Mouse (Mus musculus) ovary, postnatal 36 days (tissue): Measurements from ENCODE around the gene 1700025G04Rik.
A peak's percentile ranks its signal among the peaks of the same experiment; 100 is the strongest.

Source experiments
- DNase-seq: peaks from one replicate; pipeline ENCODE4 v3.0.0; 2022; ENCODE audit warnings: low spot score, mixed read lengths

Gene 1700025G04Rik

DNA sequence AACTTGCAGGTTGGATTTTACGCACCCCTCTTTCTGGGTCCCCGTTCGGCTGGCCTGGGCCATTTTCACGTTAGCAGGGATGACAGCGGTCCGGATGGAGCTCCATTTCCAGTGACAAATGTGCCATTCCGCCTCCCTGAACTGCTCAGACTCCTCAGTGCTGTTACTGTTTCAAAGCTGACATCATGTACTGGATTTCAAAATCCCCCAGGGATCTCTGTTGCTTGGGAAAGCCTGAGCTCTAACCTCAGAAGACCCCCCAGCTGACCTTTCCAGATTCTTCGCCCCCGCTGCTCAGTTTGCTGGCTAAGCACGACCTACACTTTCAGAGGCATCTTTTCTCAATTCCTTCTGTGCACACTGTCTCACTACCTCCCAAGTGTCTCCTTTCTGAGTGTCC, 128.7 kb downstream of the 1700025G04Rik start:
- DNase-seq: no peak

DNA sequence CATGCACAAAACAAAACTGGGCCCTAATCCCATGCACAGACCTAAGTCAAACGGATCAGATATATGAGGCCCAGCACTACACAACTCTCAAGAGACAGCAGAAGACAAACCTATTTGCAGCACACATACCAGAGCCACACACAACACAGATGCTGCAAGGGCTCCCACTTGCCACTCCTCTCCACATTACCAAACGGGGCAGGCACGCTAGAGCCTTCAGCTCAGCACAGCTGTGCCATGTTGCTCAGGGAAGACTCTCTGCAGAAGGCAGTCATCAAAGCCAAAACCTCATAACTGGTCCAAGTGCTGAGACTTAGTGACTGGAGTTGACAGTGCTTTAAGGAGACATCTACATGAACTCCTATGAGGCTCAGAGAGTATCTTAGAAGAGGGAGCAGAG, 130.9 kb downstream of the 1700025G04Rik start:
- DNase-seq: no peak

DNA sequence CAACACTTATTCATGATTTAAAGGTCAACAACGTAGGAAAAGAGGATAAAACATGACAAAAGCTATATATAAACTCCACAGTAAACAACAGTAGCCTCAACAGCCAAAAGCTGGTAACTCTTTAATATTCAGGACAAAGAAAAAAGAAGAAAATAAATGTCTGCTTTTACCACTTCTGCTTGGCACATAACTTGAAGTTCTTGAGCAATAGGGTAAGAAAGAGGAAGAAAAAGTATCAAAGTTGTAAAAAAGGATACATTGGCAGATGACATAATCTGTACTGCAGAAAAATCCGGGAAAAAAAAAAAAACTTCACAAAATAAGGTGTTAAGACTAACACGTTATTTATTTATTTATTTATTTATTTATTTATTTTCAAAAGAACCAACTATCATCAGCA, 131.5 kb downstream of the 1700025G04Rik start:
- no peak for DNase-seq

DNA sequence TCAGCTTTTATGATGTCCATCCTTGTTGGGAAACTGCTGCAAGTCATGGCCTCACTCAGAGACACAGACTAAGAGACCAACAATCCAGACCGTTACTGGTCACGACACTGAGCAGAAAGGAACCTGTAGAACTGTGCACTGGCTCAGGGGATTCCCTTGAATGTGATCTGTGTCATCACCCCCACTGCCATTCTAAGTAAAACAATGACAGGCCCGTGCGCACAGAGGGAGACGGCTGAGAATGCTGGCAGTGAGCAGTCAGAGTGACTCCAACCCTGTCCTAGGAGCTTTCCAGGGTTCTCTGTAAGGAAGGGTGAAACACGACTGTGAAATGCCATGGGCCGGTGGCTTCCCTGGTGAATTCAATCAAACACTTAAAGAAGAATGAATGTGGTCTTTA, 132.3 kb downstream of the 1700025G04Rik start:
- DNase-seq: no peak

DNA sequence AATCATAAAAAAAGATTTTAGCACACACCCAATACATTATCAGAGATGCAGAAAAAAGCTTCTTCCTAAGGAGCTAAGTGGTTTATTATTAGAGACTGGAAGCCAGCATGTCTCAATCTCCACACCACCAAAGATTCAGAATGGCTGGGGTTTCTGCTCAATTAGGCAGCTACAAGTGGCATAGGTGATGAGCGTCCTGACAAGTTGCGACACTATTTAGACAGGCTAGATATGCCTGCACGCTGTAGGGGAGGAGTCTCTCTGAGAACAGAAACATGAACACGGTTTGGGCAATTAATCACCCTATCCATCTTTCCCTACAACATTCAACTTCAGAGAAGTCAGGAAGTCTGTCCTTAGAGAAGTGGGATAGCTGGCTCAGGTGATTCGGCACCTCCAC, 134.1 kb downstream of the 1700025G04Rik start:
- no peak for DNase-seq

DNA sequence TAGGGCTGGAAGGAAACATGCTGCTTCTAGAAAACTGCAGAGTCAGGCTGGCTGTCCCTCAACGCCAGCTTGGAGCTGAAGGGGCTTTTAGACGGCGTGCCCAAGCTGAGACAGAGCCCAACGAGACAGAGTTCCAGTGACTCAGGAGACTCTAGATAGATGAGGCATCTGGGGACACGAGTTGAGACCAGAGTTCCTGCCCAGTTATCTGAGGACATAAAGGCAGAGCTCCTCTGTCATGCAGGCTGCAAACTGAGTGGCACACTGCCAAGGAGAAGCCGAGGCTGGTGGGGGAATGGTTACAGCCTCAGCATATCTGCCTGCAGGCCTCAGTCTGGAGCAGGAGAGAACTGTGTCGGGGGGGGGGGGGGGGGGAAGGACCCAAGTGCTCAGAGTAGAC, 136.4 kb downstream of the 1700025G04Rik start:
- peak; percentile 64 for DNase-seq

DNA sequence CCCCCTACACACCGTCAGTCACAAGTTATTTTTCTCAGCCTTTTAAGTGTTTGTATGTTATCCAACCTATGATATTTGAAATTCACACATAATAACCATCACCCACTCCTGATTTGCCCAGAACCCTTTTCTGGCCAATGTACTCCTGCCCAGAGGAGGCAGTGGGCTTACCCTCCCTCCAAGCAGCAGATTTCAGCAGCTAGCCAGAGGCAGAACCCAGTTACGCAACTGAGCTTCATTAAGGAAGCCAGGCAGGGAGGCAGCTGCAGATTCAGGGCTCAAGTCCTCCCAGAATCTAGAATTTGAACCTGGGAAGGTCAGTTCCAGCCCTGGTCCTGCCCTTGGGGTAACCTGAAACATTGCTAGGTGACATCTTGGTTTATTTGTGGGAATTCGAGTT, 141.9 kb downstream of the 1700025G04Rik start:
- DNase-seq: no peak

DNA sequence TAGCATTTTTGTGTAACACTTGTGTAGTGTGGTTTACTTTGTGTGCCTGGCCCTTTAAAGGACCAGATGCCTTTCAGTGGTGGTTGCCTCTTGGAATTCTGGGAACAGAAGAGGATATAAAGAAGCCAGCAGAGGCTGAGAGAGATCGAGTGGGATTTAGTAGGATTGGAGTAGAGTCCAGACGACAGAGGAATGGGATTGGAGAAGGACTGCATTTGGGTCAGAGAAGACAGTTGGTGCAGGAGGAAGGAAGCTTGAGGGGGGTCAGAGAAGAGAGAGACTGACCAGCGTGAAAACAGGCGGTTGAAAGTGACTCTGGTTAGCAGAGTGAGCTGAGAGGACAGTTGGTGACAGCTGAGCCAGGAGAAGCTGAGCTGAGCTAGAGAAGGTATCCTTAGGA, 142.4 kb downstream of the 1700025G04Rik start:
- no peak for DNase-seq

DNA sequence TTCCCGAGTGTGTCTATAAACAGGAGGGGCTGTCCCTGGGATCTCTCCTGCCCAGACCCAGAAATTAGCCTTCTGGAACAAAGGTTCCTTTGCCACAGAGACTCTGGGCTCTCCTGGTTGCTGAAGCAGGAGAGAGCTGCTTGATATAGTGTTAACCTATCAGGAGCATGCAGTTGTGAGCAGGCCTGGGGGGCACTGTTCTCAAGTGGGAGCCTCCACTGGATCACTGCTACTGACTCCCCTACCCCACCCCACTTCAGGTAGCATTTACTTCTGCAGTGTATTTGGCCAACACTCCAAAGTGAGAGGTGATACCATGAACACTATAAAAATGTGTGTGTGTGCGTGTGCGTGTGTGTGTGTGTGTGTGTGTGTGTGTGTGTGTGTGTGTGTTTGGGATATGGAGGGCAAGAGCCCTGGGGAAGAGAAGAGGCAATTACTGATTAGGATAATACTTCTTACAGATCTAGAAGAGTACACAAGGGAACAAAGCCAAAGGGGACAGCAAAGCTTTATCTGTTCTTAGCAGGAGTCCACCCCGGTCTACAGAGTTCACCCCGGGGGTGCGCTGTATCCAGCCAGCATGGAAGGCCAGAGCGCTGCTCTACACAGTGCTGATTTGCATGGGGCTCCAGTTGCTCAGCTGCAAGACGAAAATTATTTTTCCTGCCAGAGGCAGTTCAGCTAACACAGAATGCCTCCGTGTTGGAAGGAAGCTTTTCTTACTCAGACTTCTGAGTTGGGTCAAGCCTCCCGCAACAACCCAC, 145.3 kb downstream of the 1700025G04Rik start:
- DNase-seq: no peak

DNA sequence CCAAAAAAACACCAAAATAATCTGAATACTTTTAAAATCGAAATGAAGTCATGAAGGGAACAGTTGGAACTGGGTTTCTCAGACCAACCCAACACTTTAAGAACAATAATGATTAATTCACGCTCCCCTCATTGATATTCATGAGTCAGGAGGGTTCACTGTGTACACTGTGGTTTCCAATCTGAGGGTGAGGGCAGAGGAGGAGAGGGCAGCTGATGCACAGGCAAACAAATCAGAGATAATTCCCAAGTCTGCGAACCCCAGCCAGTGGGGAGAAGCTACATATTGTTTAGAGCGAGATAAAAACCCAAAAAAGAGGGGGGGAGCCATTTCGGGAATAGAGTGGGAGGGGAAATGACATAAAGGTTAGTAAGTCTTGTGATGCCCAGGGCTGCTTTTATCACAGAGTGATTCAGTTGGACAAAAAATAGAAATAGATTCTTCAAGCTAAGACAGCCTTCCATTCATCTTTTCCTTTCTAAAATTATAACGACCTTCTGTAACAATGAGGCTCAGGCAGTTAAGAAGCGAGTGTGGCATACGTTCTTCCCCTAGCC, 146.2 kb downstream of the 1700025G04Rik start:
- no peak for DNase-seq

DNA sequence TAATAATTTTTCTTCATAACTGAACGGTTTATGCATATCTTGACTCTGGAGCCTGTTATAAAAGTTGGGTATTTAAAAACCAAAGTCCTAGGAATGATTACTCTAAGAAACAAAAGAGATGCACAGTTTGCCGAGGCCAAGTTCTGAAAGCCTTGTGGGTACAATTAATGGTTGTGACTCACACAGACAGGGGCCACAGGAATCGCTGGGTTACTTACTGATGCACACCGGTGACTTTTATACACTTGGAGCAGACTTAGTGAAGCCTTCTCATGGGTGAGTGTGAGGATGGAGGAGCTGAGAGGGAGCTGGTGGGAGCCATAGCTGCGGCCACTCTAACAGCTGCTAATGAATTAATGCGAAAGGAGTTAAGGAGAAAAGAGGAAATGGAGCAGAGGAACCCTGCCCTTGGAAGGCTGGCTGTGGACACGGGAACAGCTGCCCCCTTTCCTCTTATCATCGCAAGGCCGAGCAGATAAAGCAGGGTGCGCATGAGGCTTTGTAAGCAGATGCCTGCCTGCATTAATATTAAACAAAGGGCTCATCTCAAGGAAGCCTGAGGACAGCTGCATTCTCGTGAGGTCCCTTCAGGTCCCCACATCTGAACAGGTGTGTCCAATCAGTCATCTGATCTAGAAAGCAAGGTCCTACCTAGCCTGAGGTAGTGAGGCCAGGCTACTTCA, 146.8 kb downstream of the 1700025G04Rik start:
- peak; percentile 40 for DNase-seq

DNA sequence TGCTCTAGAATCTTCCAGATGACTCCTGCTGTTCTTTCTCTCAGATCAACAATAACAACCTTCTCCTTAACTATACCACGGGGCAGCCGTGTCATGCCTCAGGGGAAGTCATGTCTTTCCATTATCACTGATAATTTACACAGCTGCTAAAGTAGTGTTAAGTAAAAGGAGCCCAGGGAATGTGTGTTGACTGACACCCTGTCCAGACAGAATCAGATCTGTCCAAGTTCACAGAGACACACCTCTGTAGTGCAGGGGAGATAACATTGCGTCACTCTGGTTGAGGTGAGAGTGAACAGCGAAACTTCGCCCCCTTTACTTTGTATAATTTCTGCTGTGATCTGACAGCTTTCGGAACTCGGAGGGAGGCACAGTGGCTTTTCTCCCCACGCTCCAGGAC, 149.9 kb downstream of the 1700025G04Rik start:
- DNase-seq: no peak

DNA sequence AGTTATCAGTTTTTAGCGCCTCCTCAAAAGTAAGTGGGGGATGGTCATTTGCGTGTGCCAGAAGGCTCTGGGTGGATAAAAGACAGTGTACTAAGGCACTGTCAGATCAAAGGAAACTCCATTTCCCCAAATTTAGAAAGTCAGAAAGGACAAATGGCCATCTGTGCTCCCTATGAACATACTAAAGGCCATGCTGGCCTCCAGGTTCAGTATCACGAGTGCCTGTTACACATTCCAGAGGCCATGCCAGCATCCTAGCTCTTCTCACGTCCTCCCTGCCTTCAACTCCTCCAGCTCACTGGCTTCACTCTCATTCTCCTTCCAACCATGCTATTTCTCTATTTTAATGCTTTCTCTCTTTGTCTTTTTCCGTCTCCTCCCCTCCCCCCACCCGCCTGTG, 150.4 kb downstream of the 1700025G04Rik start:
- DNase-seq: no peak

DNA sequence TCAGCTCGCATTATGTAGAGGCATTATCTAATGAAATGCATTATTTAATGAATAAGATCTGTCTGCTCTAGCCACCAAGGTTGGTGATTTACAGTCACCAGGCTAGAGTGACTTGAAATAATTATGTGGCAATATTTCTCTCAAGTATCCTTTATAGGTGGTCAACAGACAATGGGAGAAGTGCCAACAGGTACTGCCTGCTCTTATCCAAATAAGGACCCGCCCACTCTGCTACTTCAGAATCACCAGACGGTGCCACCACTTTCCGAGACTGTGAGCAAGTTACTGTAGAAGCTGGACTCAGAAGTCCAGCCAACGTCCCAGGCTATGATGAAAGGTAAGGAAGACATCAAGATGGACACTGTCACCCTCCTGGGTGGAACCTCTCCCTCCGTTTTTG, 156.3 kb downstream of the 1700025G04Rik start:
- DNase-seq: no peak

DNA sequence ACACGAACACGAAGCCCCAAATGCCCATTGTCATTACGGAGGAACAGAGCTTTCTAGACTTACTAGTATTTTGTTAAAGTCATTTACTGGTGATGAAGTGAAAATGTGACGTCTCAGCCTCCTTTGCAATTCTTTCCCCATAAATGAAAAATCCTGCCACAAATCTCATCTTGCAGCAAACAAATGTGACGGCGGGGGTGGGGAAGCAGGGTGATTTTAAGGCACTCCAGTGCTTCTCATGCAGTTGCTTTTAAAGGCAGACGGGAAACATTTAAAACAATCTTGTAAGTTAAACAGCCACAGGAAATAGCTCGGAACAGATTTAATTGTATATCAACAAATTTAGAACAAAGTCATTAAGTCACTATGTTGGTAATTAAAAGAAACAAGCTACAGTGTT, 163.1 kb downstream of the 1700025G04Rik start:
- no peak for DNase-seq

DNA sequence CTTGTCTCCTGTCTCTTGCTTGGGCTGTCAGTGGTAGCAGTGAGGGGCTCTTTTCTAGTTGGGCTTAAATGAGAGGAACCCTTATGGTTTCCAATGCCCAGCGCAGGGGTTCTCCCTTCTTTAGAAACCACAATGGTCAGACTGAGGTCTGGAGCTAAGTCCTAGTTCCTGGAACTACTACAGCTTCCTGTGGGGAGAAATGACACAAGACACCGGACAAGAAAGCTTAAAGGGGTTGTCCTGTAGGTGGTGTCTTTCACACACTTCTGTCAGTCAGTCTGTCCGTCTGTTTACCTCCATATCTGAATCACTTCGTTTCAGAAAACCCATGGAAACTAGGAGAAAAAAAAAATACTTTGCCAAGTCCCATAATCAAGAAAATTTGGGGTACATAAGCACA, 163.8 kb downstream of the 1700025G04Rik start:
- DNase-seq: no peak

DNA sequence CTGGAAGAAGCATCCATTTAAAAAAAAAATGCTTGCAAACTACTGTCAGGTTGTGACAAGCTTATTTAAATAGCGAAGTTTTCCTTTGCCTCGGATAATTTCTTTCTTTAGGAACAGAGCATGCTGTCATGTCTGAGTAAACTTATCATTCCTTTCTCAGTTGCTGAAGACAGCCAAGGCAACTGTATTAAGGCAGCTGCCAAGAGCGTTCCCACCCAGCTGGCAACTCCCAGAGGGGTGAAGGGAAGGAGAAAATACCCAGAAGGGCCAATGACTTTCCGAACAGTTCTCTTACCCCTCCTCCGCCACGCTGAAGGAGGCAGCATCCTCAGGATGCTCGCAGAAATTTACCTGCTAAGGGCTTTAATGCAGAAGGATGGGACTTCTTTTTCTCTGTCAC, 164.2 kb downstream of the 1700025G04Rik start:
- DNase-seq: no peak

DNA sequence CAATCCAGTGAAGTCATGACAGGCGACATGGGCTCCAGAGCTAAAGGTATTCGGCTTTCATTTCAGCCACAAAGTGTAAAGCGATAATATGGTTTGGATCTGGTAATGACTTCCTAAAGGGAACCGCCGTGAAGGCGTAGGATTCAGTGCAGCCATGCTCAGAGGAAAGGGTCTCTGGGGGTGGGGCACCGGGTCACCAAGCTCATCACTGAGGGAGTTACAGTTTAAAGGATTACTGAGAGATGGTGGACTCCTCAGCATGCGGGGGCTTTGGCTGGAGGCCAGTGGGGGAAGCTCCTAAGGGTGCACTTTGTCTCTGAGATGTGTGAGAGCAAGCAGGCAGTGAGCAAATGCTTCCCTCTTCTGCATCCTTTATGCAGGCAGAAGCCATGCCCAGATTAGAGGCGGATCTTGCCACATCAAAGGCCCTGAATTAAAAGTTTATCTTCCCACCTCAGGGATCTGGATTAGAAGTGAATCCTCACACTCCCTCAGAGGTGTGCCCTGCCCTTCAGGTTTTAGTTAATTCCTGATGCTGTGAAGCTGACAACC, 171.0 kb downstream of the 1700025G04Rik start:
- no peak for DNase-seq

DNA sequence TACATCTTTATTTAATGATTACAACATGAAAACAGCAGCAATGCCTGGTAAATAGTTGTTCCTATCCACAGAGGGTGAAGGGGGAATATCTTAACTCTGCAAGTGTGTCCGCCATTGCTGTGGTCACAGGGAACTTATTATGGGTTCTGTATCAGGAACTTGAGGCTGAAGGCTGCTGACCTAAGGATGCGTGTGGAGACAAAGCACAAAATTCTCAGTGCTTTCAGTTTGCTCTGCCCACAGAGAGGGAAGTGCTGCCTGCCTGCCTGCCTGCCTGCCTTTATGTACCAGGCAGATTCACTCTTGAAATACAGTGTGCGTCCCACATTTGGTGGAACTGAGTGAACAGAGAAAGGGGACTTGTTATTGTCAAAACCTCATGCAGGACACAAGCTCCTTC, 172.2 kb downstream of the 1700025G04Rik start:
- DNase-seq: no peak

DNA sequence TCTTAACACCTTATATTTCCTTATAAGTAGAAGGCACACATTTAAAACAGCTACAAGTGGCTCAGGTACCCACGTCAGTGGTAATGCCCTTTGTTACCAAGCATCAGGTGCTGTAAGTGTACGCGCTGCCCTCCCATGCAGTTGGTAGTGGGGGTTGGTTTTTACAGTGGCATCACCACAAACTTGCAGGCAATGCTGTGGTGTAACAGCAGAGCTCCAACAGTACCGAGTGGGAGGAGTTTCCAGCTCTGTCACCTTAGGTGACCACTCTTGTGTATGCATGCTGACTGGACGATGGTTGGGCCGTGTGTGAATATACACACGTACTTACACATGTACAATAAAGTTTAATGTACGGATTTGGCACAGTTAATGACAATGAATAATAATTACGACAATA, 175.4 kb downstream of the 1700025G04Rik start:
- DNase-seq: no peak

DNA sequence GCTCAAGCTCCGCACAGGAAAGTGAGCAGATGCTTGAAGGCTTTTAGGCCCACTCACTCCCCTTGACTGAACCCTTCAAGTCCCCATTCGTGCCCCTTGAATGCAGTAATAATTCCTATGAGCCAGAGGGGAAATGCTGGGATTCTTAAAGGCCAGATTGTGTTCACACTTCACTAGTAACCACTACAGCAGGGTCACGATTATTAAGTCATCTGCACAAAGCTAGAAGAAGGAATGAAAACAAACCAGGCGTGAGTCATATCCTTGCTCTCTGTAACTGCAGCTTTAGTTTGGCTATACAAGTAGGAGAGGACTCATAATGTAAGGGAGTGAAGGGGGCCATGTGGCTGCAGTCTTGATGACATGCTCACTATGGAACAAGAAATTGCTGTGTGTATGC, 182.9 kb downstream of the 1700025G04Rik start:
- DNase-seq: no peak

DNA sequence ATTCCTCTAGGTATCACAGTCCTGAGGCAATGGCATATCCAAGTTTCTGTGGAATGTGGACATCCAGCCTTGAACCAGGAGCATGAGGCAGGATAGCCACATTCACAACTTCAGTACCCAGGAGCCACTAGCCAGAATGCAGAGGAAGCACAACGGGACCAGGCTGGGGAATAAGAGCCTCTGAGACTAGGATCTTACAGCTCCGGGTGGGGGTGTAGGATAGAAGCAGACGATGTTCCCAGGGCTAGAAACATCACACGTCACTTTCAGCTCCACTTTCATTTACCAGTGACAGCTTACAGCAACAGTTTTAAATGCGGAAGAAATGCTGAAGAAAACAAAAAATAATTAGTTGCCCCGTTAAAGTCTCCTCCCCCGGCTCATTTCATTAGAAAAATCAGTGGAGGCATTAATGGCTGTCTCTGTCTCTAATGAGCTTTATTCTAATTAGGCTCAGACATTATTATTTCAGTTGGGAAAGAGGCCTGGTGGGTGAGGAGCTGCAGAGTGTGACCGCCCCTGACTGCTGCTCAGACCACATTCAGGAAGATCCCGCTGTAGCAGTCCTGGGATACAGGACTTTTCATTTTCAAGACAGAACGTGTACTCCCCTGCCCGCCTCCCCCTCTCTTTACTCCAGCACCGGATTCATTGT, 189.1 kb downstream of the 1700025G04Rik start:
- no peak for DNase-seq

DNA sequence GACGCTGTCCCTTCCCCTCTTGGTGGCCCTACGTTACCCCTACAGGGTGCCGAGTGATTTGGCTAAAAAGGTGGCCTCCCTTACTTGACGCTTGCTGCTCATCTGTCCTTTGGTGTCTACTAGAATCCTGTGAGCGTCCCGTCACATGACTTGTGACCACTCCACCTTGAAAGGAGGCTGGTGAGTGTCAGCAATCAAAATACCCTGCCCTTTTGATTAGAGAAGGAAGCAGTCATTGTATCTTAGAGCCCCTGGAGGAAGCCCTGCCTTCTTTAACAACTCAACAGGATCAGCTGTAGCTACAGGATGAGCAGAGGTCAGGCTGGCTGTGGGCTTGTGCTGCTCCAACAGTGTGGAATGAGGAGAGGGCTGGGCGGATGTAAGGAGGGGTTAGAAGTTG, 190.0 kb downstream of the 1700025G04Rik start:
- DNase-seq: no peak
